Comparison of ENCODE assay signal across 23 mouse cellular contexts in the genomic region with DNA sequence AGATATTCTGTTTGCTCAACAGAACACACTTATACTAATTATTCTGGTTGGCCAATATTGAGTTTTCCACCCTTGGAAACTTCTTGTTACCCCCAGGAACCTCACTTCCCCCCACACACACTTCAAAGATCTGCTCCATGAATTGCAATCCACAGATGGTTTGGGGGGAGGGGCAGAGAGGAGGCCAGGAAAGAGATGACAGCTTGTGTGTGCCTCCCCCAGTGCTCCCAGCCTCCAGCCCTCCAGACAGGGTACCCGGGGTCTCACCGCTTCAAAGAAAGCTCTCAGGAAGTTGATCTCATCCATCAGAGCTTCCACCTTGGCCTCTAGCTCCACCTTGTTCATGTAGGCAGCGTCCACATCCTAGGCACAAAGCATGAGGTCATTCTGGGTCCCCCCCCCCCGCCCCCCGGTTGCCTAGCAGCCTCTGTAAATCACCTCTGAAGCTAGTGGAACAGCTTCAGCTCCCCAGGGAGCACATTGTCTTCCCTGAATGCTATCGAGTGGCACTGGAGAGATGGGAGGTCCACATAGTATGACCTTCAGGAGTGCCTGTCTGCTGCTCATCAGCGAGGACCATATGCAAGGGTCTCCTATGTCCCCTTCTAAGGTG. TPM values are rescaled to one million over a fixed set of nuclear protein-coding genes. Genes with fewer than 3 reads are reported as not detected.
A peak's percentile ranks its signal among the peaks of the same experiment; 100 is the strongest.
DNase-seq lines count a peak whose midpoint lies in the region; ATAC-seq and TF ChIP-seq lines count a peak whose summit lies in the region.
"Had no signal": no experiment of that assay in that cellular context is flagged by ENCODE, and none has a peak within 500 bp of the region (broad histone marks: within the 10 kb centered on the region; RNA-seq: fewer than 3 reads in every experiment).

No protein-coding gene starts in this region.

- no peak for ATAC-seq in forebrain, postnatal 0 days
- ATAC-seq in embryonic facial prominence, embryonic 11.5 days (replicated peaks; ENCODE audit: insufficient number of reproducible peaks, low FRiP score, low TSS enrichment, low read depth), result peak; percentile 40; the same call in 1 of the 2 replicates
- ATAC-seq in forebrain, embryonic 14.5 days, result no peak
- ATAC-seq: liver, postnatal 0 days; midbrain, embryonic 15.5 days had no signal

- WGBS in forebrain, embryonic 10.5 days, result 19% methylated on average over 7 of the region's 7 CpGs
- 6% methylated on average over 7 of the region's 7 CpGs for WGBS in forebrain, postnatal 0 days
- WGBS in embryonic facial prominence, embryonic 11.5 days, result 13% methylated on average over 7 of the region's 7 CpGs
- WGBS in forebrain, embryonic 14.5 days, result 10% methylated on average over 7 of the region's 7 CpGs

- H3K4me3 ChIP-seq in forebrain, embryonic 10.5 days, result no peak overlapping the region; the same call in 1 of the 2 replicates
- H3K4me3 ChIP-seq in forebrain, postnatal 0 days (ENCODE audit: low read depth, low read length), result no peak overlapping the region
- no peak overlapping the region for H3K4me3 ChIP-seq in embryonic facial prominence, embryonic 11.5 days (ENCODE audit: low read depth, low read length)
- H3K4me3 ChIP-seq in forebrain, embryonic 14.5 days (ENCODE audit: low read depth, low read length), result no peak overlapping the region
- H3K4me3 ChIP-seq: heart, embryonic 12.5 days; midbrain, embryonic 15.5 days; neural tube, embryonic 13.5 days had no signal

- TF ChIP-seq CTCF in forebrain, postnatal 0 days (IDR thresholded peaks at IDR 0.05; ENCODE audit: low read depth), result no peak

- no peak overlapping the region for H3K4me2 ChIP-seq in forebrain, postnatal 0 days (ENCODE audit: low read depth)
- no peak overlapping the region for H3K4me2 ChIP-seq in embryonic facial prominence, embryonic 11.5 days (ENCODE audit: low read depth, low read length)
- no peak overlapping the region for H3K4me2 ChIP-seq in forebrain, embryonic 14.5 days (ENCODE audit: low read length)
- H3K4me2 ChIP-seq: heart, embryonic 12.5 days; midbrain, embryonic 15.5 days; neural tube, embryonic 13.5 days had no signal

- peaks cover 20% of the 10 kb centered on the region for H3K4me1 ChIP-seq in forebrain, embryonic 10.5 days
- H3K4me1 ChIP-seq in forebrain, postnatal 0 days (ENCODE audit: insufficient read depth), result no peaks in the 10 kb centered on the region
- H3K4me1 ChIP-seq in embryonic facial prominence, embryonic 11.5 days (ENCODE audit: control insufficient read depth, insufficient read depth, low read length), result peaks cover 2% of the 10 kb centered on the region; the same call in 1 of the 2 replicates
- peaks cover 4% of the 10 kb centered on the region; the same call in 1 of the 2 replicates for H3K4me1 ChIP-seq in forebrain, embryonic 14.5 days (ENCODE audit: control insufficient read depth, insufficient read depth, low read length)

- H3K36me3 ChIP-seq in forebrain, embryonic 10.5 days (replicated peaks), result no peaks in the 10 kb centered on the region
- H3K36me3 ChIP-seq in forebrain, postnatal 0 days (ENCODE audit: insufficient read depth), result no peaks in the 10 kb centered on the region
- H3K36me3 ChIP-seq in embryonic facial prominence, embryonic 11.5 days (replicated peaks; ENCODE audit: control insufficient read depth, insufficient read depth, low read depth, low read length), result no peaks in the 10 kb centered on the region
- H3K36me3 ChIP-seq in forebrain, embryonic 14.5 days (ENCODE audit: control insufficient read depth, insufficient read depth, low read length), result no peaks in the 10 kb centered on the region
- H3K36me3 ChIP-seq: heart, embryonic 12.5 days; midbrain, embryonic 15.5 days; neural tube, embryonic 13.5 days had no signal

- H3K27me3 ChIP-seq in forebrain, embryonic 10.5 days (ENCODE audit: poor library complexity, severe bottlenecking), result peaks cover 30% of the 10 kb centered on the region
- no peaks in the 10 kb centered on the region for H3K27me3 ChIP-seq in forebrain, postnatal 0 days (ENCODE audit: insufficient read depth, low read length)
- no peaks in the 10 kb centered on the region for H3K27me3 ChIP-seq in embryonic facial prominence, embryonic 11.5 days (ENCODE audit: control insufficient read depth, insufficient read depth, low read length)
- H3K27me3 ChIP-seq in forebrain, embryonic 14.5 days (replicated peaks; ENCODE audit: control insufficient read depth, insufficient read depth, low read length), result no peaks in the 10 kb centered on the region
- H3K27me3 ChIP-seq: midbrain, embryonic 15.5 days; neural tube, embryonic 13.5 days had no signal

- no peak overlapping the region for H3K9ac ChIP-seq in forebrain, postnatal 0 days
- H3K9ac ChIP-seq in embryonic facial prominence, embryonic 11.5 days (replicated peaks; ENCODE audit: low read length), result no peak overlapping the region
- no peak overlapping the region for H3K9ac ChIP-seq in forebrain, embryonic 14.5 days (ENCODE audit: low read length)
- H3K9ac ChIP-seq: heart, embryonic 12.5 days; liver, postnatal 0 days; midbrain, embryonic 15.5 days; neural tube, embryonic 13.5 days had no signal

- peak overlapping the region; percentile 56 for H3K27ac ChIP-seq in forebrain, embryonic 10.5 days
- H3K27ac ChIP-seq in forebrain, postnatal 0 days (ENCODE audit: low read depth, low read length), result no peak overlapping the region
- H3K27ac ChIP-seq in embryonic facial prominence, embryonic 11.5 days (replicated peaks; ENCODE audit: low read depth, low read length), result no peak overlapping the region
- H3K27ac ChIP-seq in forebrain, embryonic 14.5 days (ENCODE audit: low read depth, low read length), result no peak overlapping the region
- H3K27ac ChIP-seq: midbrain, embryonic 15.5 days; neural tube, embryonic 13.5 days had no signal

- peak; percentile 55 for DNase-seq in forebrain, embryonic 10.5 days (ENCODE audit: extremely low spot score, low spot score)
- no peak for DNase-seq in forebrain, postnatal 0 days
- peak; percentile 37 to 56 for DNase-seq in layer of hippocampus, postnatal 10 days (ENCODE audit: low spot score in 2 of 2)
- DNase-seq in layer of hippocampus, adult 9-11 months, result no peak
- peak; percentile 23 for DNase-seq in embryonic facial prominence, embryonic 11.5 days (ENCODE audit: low spot score)
- DNase-seq in yolk sac, embryonic 10.5 days (ENCODE audit: low spot score), result peak; percentile 8
- no peak for DNase-seq in right cerebral cortex, postnatal 36 days (ENCODE audit: low spot score in 2 of 2)
- no peak for DNase-seq in forebrain, embryonic 14.5 days (ENCODE audit: low spot score)
- DNase-seq: adrenal gland, postnatal 36 days; cerebellum, postnatal 25 days; heart, postnatal 4 days; kidney, postnatal 4 days; liver, postnatal 0 days; lung, postnatal 36 days had no signal

- no peaks in the 10 kb centered on the region for H3K9me3 ChIP-seq in forebrain, embryonic 10.5 days
- no peaks in the 10 kb centered on the region for H3K9me3 ChIP-seq in forebrain, postnatal 0 days (ENCODE audit: low read length)
- H3K9me3 ChIP-seq in embryonic facial prominence, embryonic 11.5 days (replicated peaks; ENCODE audit: control insufficient read depth, low read length), result no peaks in the 10 kb centered on the region
- no peaks in the 10 kb centered on the region for H3K9me3 ChIP-seq in forebrain, embryonic 14.5 days (replicated peaks; ENCODE audit: control insufficient read depth, low read length)
- H3K9me3 ChIP-seq: heart, embryonic 12.5 days; midbrain, embryonic 15.5 days; neural tube, embryonic 13.5 days had no signal

RNA-seq across cellular contexts. Expression of a gene that starts 4.6 kb away (rescaled TPM):
- 0.75 and 0.88 TPM in 2 replicates for polyA plus RNA-seq in forebrain, embryonic 10.5 days (2016; fragmentation: Nextera tagmentation; extraction: Ambion mirVana)
- total RNA-seq in forebrain, postnatal 0 days (2014; rRNA removed), result 0.29 TPM in 1 of 2 replicates, not detected in the other
- polyA plus RNA-seq in forebrain, postnatal 0 days (2015; fragmentation: Nextera tagmentation; extraction: Ambion mirVana), result 0.10 and 0.29 TPM in 2 replicates
- total RNA-seq in layer of hippocampus, postnatal 10 days (2021), result under 1 TPM in 1 of 2 experiments, not detected in 1; 0.25 TPM
- 0.36 and 0.89 TPM in 2 replicates for polyA plus RNA-seq in embryonic facial prominence, embryonic 11.5 days (2014; fragmentation: Nextera tagmentation; extraction: Ambion mirVana)
- 0.09 and 0.10 TPM in 2 replicates for polyA plus RNA-seq in forebrain, embryonic 14.5 days (2014; fragmentation: Nextera tagmentation; extraction: Ambion mirVana)
- total RNA-seq: adrenal gland, postnatal 36 days; CH12.LX; gastrocnemius, postnatal 4 days; left cerebral cortex, adult 18-20 months had no signal
- polyA plus RNA-seq: liver, postnatal 0 days; midbrain, embryonic 15.5 days had no signal

RNA-seq across cellular contexts. Expression of a gene that starts 7.7 kb away (rescaled TPM):
- polyA plus RNA-seq in forebrain, embryonic 10.5 days (2016; fragmentation: Nextera tagmentation; extraction: Ambion mirVana), result not detected in 2 replicates
- not detected in 2 replicates for total RNA-seq in forebrain, postnatal 0 days (2014; rRNA removed)
- polyA plus RNA-seq in forebrain, postnatal 0 days (2015; fragmentation: Nextera tagmentation; extraction: Ambion mirVana), result not detected in 2 replicates
- total RNA-seq in layer of hippocampus, postnatal 10 days (2021), result not detected
- not detected in 2 replicates for polyA plus RNA-seq in embryonic facial prominence, embryonic 11.5 days (2014; fragmentation: Nextera tagmentation; extraction: Ambion mirVana)
- not detected in 2 replicates for polyA plus RNA-seq in forebrain, embryonic 14.5 days (2014; fragmentation: Nextera tagmentation; extraction: Ambion mirVana)
- total RNA-seq: adrenal gland, postnatal 36 days; CH12.LX; gastrocnemius, postnatal 4 days; heart, postnatal 4 days; left cerebral cortex, adult 18-20 months had no signal
- polyA plus RNA-seq: heart, embryonic 12.5 days; intestine, embryonic 14.5 days; limb, embryonic 14.5 days; liver, postnatal 0 days; midbrain, embryonic 15.5 days; neural tube, embryonic 13.5 days; stomach, embryonic 14.5 days had no signal

RNA-seq across cellular contexts. Expression of a gene that starts 15.6 kb away (rescaled TPM):
- polyA plus RNA-seq in forebrain, embryonic 10.5 days (2016; fragmentation: Nextera tagmentation; extraction: Ambion mirVana), result not detected in 2 replicates
- total RNA-seq in forebrain, postnatal 0 days (2014; rRNA removed), result 0.10 and 0.15 TPM in 2 replicates
- polyA plus RNA-seq in forebrain, postnatal 0 days (2015; fragmentation: Nextera tagmentation; extraction: Ambion mirVana), result 0.05 and 0.19 TPM in 2 replicates
- total RNA-seq in layer of hippocampus, postnatal 10 days (2021), result under 1 TPM in 1 of 2 experiments, not detected in 1; 0.13 TPM
- 0.06 and 0.17 TPM in 2 replicates for polyA plus RNA-seq in embryonic facial prominence, embryonic 11.5 days (2014; fragmentation: Nextera tagmentation; extraction: Ambion mirVana)
- polyA plus RNA-seq in forebrain, embryonic 14.5 days (2014; fragmentation: Nextera tagmentation; extraction: Ambion mirVana), result 0.06 TPM in 1 of 2 replicates, not detected in the other
- total RNA-seq: adrenal gland, postnatal 36 days; CH12.LX; heart, postnatal 4 days; left cerebral cortex, adult 18-20 months had no signal
- polyA plus RNA-seq: heart, embryonic 12.5 days; intestine, embryonic 14.5 days; liver, postnatal 0 days had no signal

RNA-seq across cellular contexts. Expression of a gene that starts 25.5 kb away (rescaled TPM):
- polyA plus RNA-seq in forebrain, embryonic 10.5 days (2016; fragmentation: Nextera tagmentation; extraction: Ambion mirVana), result not detected in 2 replicates
- total RNA-seq in forebrain, postnatal 0 days (2014; rRNA removed), result not detected in 2 replicates
- not detected in 2 replicates for polyA plus RNA-seq in forebrain, postnatal 0 days (2015; fragmentation: Nextera tagmentation; extraction: Ambion mirVana)
- not detected for total RNA-seq in layer of hippocampus, postnatal 10 days (2021)
- not detected in 2 replicates for polyA plus RNA-seq in embryonic facial prominence, embryonic 11.5 days (2014; fragmentation: Nextera tagmentation; extraction: Ambion mirVana)
- not detected in 2 replicates for polyA plus RNA-seq in forebrain, embryonic 14.5 days (2014; fragmentation: Nextera tagmentation; extraction: Ambion mirVana)
- total RNA-seq: adrenal gland, postnatal 36 days; CH12.LX; gastrocnemius, postnatal 4 days; heart, postnatal 4 days; left cerebral cortex, adult 18-20 months had no signal
- polyA plus RNA-seq: heart, embryonic 12.5 days; intestine, embryonic 14.5 days; liver, postnatal 0 days; midbrain, embryonic 15.5 days; neural tube, embryonic 13.5 days; stomach, embryonic 14.5 days had no signal

RNA-seq across cellular contexts. Expression of a gene that starts 41.1 kb away (rescaled TPM):
- not detected in 2 replicates for polyA plus RNA-seq in forebrain, embryonic 10.5 days (2016; fragmentation: Nextera tagmentation; extraction: Ambion mirVana)
- not detected in 2 replicates for total RNA-seq in forebrain, postnatal 0 days (2014; rRNA removed)
- not detected in 2 replicates for polyA plus RNA-seq in forebrain, postnatal 0 days (2015; fragmentation: Nextera tagmentation; extraction: Ambion mirVana)
- total RNA-seq in layer of hippocampus, postnatal 10 days (2021), result not detected
- not detected in 2 replicates for polyA plus RNA-seq in embryonic facial prominence, embryonic 11.5 days (2014; fragmentation: Nextera tagmentation; extraction: Ambion mirVana)
- not detected in 2 replicates for polyA plus RNA-seq in forebrain, embryonic 14.5 days (2014; fragmentation: Nextera tagmentation; extraction: Ambion mirVana)
- total RNA-seq: adrenal gland, postnatal 36 days; CH12.LX; heart, postnatal 4 days; left cerebral cortex, adult 18-20 months had no signal
- polyA plus RNA-seq: heart, embryonic 12.5 days; intestine, embryonic 14.5 days; liver, postnatal 0 days; midbrain, embryonic 15.5 days; neural tube, embryonic 13.5 days; stomach, embryonic 14.5 days had no signal

Comparison
In these comparisons a context has a peak if more than half of its experiments do, and no peak if none do; other contexts are left out.
1. DNase-seq: peak in forebrain, embryonic 10.5 days (single experiment), layer of hippocampus, postnatal 10 days (2 of 2), embryonic facial prominence, embryonic 11.5 days (single experiment) and yolk sac, embryonic 10.5 days (single experiment); none in forebrain, postnatal 0 days (single experiment), layer of hippocampus, adult 9-11 months (single experiment), right cerebral cortex, postnatal 36 days (0 of 2) and forebrain, embryonic 14.5 days (single experiment).